In the genomic region with DNA sequence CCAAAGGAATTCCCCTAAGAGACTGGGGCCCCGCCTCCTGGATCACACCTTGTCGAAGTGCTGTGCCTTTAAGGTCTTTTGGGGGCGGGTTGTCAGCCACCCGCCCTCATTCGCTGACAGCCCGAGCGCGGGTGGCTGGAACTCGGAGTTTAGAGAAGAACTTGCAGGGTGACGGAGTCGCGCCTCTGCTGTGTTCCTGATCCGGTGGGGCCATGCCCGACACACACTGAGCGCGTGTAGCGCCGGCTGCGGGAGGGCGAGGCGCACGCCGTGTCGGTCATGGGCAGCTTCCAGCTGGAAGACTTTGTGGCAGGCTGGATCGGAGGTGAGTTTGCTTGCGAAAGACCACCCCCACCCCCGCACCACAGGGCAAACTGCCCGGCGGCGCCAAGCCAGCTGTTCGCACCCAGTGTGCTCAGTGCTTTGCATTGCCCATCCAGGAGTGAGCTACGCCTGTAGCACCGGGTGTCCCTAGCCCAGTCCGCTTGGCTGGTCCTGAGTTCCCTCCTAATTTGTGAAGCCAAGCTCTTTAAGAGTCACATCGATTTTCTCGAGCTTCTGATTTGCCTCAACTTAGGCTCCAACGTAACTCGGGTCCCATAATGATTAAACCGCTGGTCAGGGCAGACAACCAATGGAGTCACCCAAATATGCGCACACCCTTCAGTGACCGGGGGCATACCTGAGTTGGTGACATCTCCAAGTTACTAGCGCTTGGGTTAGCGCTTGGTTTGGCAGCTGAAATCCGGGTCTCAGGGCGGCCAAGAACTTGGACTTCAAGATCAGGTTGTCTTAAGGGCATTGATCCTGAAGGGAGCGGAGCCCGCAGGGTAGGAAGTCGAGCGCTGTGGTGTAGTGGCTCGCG, we compare ENCODE assay signal across 9 mouse cellular contexts. TPM values are rescaled to one million over a fixed set of nuclear protein-coding genes. Genes with fewer than 3 reads are reported as not detected.
A peak's percentile ranks its signal among the peaks of the same experiment; 100 is the strongest.
DNase-seq lines count a peak whose midpoint lies in the region; ATAC-seq and TF ChIP-seq lines count a peak whose summit lies in the region.
"Had no signal": no experiment of that assay in that cellular context is flagged by ENCODE, and none has a peak within 500 bp of the region (broad histone marks: within the 10 kb centered on the region; RNA-seq: fewer than 3 reads in every experiment).

Gene Slc25a48 (plus strand): TSS at position 145 of the 865 bp plus-strand sequence.

- ATAC-seq in forebrain, embryonic 13.5 days = no peak
- ATAC-seq in intestine, embryonic 15.5 days = peak; percentile 72
- peak; percentile 57 for ATAC-seq in liver, embryonic 13.5 days (ENCODE audit: low read depth)
- no peak for ATAC-seq in neural tube, embryonic 12.5 days (ENCODE audit: low FRiP score, low read depth)

- H3K27ac ChIP-seq in forebrain, embryonic 13.5 days = no peak within 1 kb of the TSS
- no peak within 1 kb of the TSS for H3K27ac ChIP-seq in intestine, embryonic 15.5 days
- H3K27ac ChIP-seq in liver, embryonic 13.5 days = no peak within 1 kb of the TSS; the same call in 1 of the 2 replicates
- H3K27ac ChIP-seq in neural tube, embryonic 12.5 days = no peak within 1 kb of the TSS
- no peak within 1 kb of the TSS for H3K27ac ChIP-seq in thymus, adult 2 months (ENCODE audit: control insufficient read depth, insufficient read depth, low read length)
- H3K27ac ChIP-seq: macrophage had no signal

- TF ChIP-seq POLR2A in thymus, adult 2 months (IDR thresholded peaks at IDR 0.05; ENCODE audit: control insufficient read depth, extremely low read depth, insufficient read depth, low read length, poor library complexity) = no peak

- peak within 1 kb of the TSS; percentile 56 for H3K4me2 ChIP-seq in forebrain, embryonic 13.5 days
- peak within 1 kb of the TSS; percentile 91 for H3K4me2 ChIP-seq in intestine, embryonic 15.5 days (replicated peaks)
- peak within 1 kb of the TSS; percentile 48 for H3K4me2 ChIP-seq in liver, embryonic 13.5 days
- peak within 1 kb of the TSS; percentile 56 for H3K4me2 ChIP-seq in neural tube, embryonic 12.5 days (replicated peaks)

- no peaks in the 10 kb centered on the region for H3K36me3 ChIP-seq in forebrain, embryonic 13.5 days (ENCODE audit: poor library complexity, severe bottlenecking)
- no peaks in the 10 kb centered on the region for H3K36me3 ChIP-seq in intestine, embryonic 15.5 days
- H3K36me3 ChIP-seq in liver, embryonic 13.5 days = no peaks in the 10 kb centered on the region
- no peaks in the 10 kb centered on the region for H3K36me3 ChIP-seq in neural tube, embryonic 12.5 days
- no peaks in the 10 kb centered on the region for H3K36me3 ChIP-seq in thymus, adult 2 months (ENCODE audit: control insufficient read depth, insufficient read depth, low read length)

- H3K9me3 ChIP-seq in forebrain, embryonic 13.5 days (replicated peaks) = no peaks in the 10 kb centered on the region
- no peaks in the 10 kb centered on the region for H3K9me3 ChIP-seq in intestine, embryonic 15.5 days
- H3K9me3 ChIP-seq in liver, embryonic 13.5 days (replicated peaks) = no peaks in the 10 kb centered on the region
- H3K9me3 ChIP-seq in neural tube, embryonic 12.5 days = no peaks in the 10 kb centered on the region

- H3K4me1 ChIP-seq in forebrain, embryonic 13.5 days = peaks cover 33% of the 10 kb centered on the region
- H3K4me1 ChIP-seq in intestine, embryonic 15.5 days (replicated peaks) = peaks cover 11% of the 10 kb centered on the region
- H3K4me1 ChIP-seq in liver, embryonic 13.5 days (replicated peaks) = no peaks in the 10 kb centered on the region
- H3K4me1 ChIP-seq in neural tube, embryonic 12.5 days = peaks cover 18% of the 10 kb centered on the region
- no peaks in the 10 kb centered on the region for H3K4me1 ChIP-seq in thymus, adult 2 months (replicated peaks; ENCODE audit: control insufficient read depth, insufficient read depth, low read length)

- 5% methylated on average over 51 of the region's 51 CpGs for WGBS in forebrain, embryonic 13.5 days
- 3% methylated on average over 51 of the region's 51 CpGs for WGBS in intestine, embryonic 15.5 days
- WGBS in liver, embryonic 13.5 days (ENCODE audit: insufficient replicate concordance) = 3% methylated on average over 51 of the region's 51 CpGs
- WGBS in neural tube, embryonic 12.5 days = 3% methylated on average over 51 of the region's 51 CpGs
- WGBS in thymus, adult 2 months = 6% methylated on average over 51 of the region's 51 CpGs

- H3K4me3 ChIP-seq in forebrain, embryonic 13.5 days = peak within 1 kb of the TSS; percentile 31
- H3K4me3 ChIP-seq in intestine, embryonic 15.5 days (replicated peaks) = peak within 1 kb of the TSS; percentile 34
- H3K4me3 ChIP-seq in liver, embryonic 13.5 days (replicated peaks) = peak within 1 kb of the TSS; percentile 45
- peak within 1 kb of the TSS; percentile 17 for H3K4me3 ChIP-seq in neural tube, embryonic 12.5 days
- H3K4me3 ChIP-seq in thymus, adult 2 months (ENCODE audit: control insufficient read depth, insufficient read depth, low read length) = no peak within 1 kb of the TSS

- peak within 1 kb of the TSS; percentile 16; the same call in 1 of the 2 replicates for H3K9ac ChIP-seq in forebrain, embryonic 13.5 days
- H3K9ac ChIP-seq in intestine, embryonic 15.5 days = peak within 1 kb of the TSS; percentile 33; the same call in 1 of the 2 replicates
- no peak within 1 kb of the TSS for H3K9ac ChIP-seq in liver, embryonic 13.5 days
- H3K9ac ChIP-seq in neural tube, embryonic 12.5 days = 0 out of 2 replicates have a peak within 1 kb of the TSS, but pooled peaks have one; percentile 23

- H3K27me3 ChIP-seq in forebrain, embryonic 13.5 days = peaks cover 63% of the 10 kb centered on the region
- peaks cover 55% of the 10 kb centered on the region for H3K27me3 ChIP-seq in intestine, embryonic 15.5 days (replicated peaks)
- H3K27me3 ChIP-seq in liver, embryonic 13.5 days = peaks cover 48% of the 10 kb centered on the region
- peaks cover 65% of the 10 kb centered on the region for H3K27me3 ChIP-seq in neural tube, embryonic 12.5 days (replicated peaks)
- peaks cover 11% of the 10 kb centered on the region; the same call in 1 of the 2 replicates for H3K27me3 ChIP-seq in thymus, adult 2 months (ENCODE audit: control insufficient read depth, insufficient read depth, low read length)

- TF ChIP-seq CTCF in thymus, adult 2 months (IDR thresholded peaks at IDR 0.05; ENCODE audit: borderline replicate concordance, control insufficient read depth, extremely low read depth, insufficient read depth, low read length, poor library complexity) = no peak

- DNase-seq in urinary bladder, adult 18-20 months (ENCODE audit: low spot score in 2 of 2) = peak; percentile 43 to 52
- DNase-seq in urinary bladder, postnatal 4 days (ENCODE audit: low spot score in 2 of 2) = no peak
- DNase-seq in liver, embryonic 13.5 days = no peak
- DNase-seq in thymus, postnatal 0 days (ENCODE audit: low spot score) = no peak
- DNase-seq in thymus, adult 2 months = no peak

RNA-seq across cellular contexts. Expression of gene Slc25a48, which starts in this region (rescaled TPM):
- polyA plus RNA-seq in forebrain, embryonic 13.5 days (2015; fragmentation: Nextera tagmentation; extraction: Ambion mirVana) = not detected in 2 replicates
- polyA plus RNA-seq in intestine, embryonic 15.5 days (2015; fragmentation: Nextera tagmentation; extraction: Ambion mirVana) = 0.10 and 0.13 TPM in 2 replicates
- 0.35 and 0.41 TPM in 2 replicates for polyA plus RNA-seq in liver, embryonic 13.5 days (2015; fragmentation: Nextera tagmentation; extraction: Ambion mirVana)
- polyA plus RNA-seq in neural tube, embryonic 12.5 days (2016; fragmentation: Nextera tagmentation; extraction: Ambion mirVana) = not detected in 2 replicates
- 0.12 and 0.14 TPM in 2 replicates for polyA plus RNA-seq in thymus, postnatal 0 days (2015; fragmentation: Nextera tagmentation; extraction: Ambion mirVana)
- polyA plus RNA-seq in thymus, adult 2 months (2012; rRNA removed) = 0.31 and 0.43 TPM in 2 replicates
- polyA plus RNA-seq: macrophage had no signal

Comparison
In these comparisons a context has a peak if more than half of its experiments do, and no peak if none do; other contexts are left out.
1. DNase-seq: peak in urinary bladder, adult 18-20 months (2 of 2); none in urinary bladder, postnatal 4 days (0 of 2), liver, embryonic 13.5 days (single experiment), thymus, postnatal 0 days (single experiment) and thymus, adult 2 months (single experiment).
2. Peak in ATAC-seq, H3K4me3 ChIP-seq, H3K9ac ChIP-seq and H3K4me2 ChIP-seq in intestine, embryonic 15.5 days; RNA of the gene not detected or under 1 TPM.
3. Peak in ATAC-seq, H3K4me3 ChIP-seq and H3K4me2 ChIP-seq in liver, embryonic 13.5 days; RNA of the gene not detected or under 1 TPM.
4. Peak in every context shown above with its lines, with median percentiles within 50 percentile points of each other: H3K4me2 ChIP-seq.